Mouse (Mus musculus): ENCODE data around the gene Rrp12.

Gene Rrp12

GRCm38 (mm10) chr19:41829381-41830105, 66.4 kb downstream of the Rrp12 start, which contains the start of gene Frat1:
Gene Frat1 (plus strand): TSS chr19:41829970.
- DNase-seq = peak; percentile 89

- no peak for DNase-seq
These were observed 67.0 kb downstream of the Rrp12 start for GRCm38 (mm10) chr19:41828941-41829340.

DNA sequence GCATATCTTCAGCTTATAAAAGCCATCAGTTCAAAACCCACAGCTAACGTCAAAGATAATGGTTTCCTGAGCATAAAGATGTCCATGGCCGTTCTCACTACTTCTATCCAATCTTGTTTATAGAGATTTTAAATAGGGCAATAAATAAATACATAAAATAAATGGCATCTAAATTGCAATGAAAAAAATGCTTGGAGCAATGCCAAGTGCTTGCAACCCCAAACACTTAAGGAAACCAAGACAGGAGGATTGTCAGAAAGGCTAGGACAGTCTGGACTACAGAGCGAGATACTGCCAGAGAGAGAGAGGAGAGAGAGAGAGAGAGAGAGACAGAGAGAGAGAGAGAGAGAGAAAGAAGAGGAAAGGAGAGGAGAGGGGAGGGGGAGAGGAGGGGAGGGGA, 69.4 kb downstream of the Rrp12 start:
- DNase-seq = no peak

- no peak for DNase-seq
These were observed 71.0 kb downstream of the Rrp12 start for GRCm38 (mm10) chr19:41824950-41825349.

DNA sequence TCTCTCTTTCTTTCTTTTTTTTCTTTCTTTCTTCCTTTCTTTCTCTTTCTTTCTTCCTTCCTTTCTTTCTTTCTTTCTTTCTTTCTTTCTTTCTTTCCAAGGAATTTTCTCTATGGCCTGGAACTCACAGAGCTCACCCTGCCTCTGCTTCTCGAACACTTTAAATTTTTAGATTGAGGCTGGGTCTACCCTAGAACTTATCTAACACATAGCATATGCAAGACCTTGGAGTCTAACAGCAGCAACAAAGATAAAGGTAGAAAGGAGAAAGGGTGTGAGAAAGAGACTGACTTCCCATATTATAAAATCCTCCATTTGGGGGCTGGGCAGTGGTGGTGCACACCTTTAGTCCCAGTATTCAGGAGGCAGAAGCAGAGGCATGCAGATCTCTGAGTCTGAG, 73.4 kb downstream of the Rrp12 start:
- DNase-seq = no peak

GRCm38 (mm10) chr19:41821436-41821835, 74.5 kb downstream of the Rrp12 start:
- peak; percentile 41 for DNase-seq

DNA sequence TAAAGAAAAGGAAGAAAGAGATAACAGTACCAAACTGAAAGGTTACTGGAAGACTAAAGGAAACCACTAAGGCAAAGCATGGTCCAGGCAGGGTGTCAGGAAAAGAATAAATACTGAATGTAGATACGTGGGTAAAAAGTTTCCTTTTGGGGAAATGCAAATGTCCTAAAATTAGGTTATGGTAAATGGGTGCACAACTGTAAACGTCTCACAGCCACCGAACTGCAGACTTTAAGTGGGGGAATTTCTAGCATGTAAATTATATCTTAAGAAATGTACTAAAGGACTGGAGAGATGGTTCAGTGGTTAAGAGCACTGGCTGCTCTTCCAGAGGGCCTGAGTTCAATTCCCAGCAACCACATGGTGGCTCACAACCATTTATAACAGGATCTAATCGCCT, 77.2 kb downstream of the Rrp12 start:
- DNase-seq = no peak

DNA sequence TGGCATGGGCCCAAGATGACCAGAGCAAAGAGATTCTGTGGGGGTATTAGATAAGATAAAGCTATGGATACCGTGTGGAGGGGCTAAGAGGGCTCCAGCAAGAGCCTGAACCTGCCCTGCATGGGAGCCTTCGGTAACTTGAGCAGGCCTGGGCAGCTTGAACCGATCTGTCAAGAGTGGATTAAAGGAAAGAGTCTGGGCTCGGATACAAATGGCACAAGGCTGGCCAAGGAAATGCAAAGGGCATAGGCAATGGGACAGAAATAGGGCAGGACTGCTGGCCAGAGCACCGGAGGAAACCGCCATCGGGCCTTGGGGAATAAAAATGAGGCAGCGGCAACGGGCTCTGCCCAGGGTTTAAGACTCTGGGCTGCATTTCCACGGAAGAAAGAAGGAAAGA, 78.6 kb downstream of the Rrp12 start:
- no peak for DNase-seq

GRCm38 (mm10) chr19:41816915-41817314, 79.1 kb downstream of the Rrp12 start:
- peak; percentile 23 for DNase-seq

DNA sequence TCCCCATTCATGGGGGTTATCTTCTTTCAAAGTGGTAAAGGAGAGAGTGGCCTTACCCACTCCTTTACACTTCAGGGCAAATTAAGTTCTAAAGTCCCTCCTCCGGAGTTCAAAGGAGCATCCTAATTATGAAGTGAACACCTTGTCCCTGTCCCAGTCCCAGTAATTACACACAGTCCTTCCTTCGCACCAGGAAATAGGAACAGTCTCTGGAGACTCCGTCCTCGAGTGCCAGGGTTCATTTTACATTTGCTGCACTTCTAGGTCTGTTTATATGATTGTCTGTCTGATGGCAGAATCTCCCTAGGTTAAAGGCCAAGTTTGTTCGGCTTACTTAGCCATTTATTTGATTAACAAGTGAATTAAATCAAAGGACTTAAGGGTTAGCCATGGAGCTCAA, 79.6 kb downstream of the Rrp12 start:
- no peak for DNase-seq

DNA sequence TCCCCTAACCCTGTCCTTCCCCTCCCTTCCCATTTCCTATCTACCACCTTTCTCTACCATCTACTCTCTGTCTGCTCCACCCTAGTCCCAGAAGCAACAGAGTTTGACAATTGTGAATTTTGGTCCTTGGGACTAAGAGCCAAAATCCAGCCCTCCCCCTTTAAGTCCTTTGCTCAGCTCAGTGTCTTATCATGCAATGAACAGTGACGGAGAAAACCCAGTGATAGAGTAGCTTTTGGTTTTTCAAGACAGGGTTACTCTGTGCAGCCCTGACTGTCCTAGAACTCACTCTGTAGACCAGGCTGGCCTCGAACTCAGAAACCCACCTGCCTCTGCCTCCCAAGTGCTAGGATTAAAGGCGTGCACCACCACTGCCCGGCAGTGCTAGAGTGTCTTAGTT, 82.6 kb downstream of the Rrp12 start:
- DNase-seq = no peak
